Mouse (Mus musculus) thymus, adult 18-20 months (tissue): ENCODE measurements around the gene Atp13a4.
A peak's percentile ranks its signal among the peaks of the same experiment; 100 is the strongest.

Experiments
- DNase-seq, 2 experiments: peaks; one replicate each; pipeline ENCODE4 v3.0.0; 2022; ENCODE audit warnings: mixed read lengths in 2 of 2

Atp13a4 gene

DNA sequence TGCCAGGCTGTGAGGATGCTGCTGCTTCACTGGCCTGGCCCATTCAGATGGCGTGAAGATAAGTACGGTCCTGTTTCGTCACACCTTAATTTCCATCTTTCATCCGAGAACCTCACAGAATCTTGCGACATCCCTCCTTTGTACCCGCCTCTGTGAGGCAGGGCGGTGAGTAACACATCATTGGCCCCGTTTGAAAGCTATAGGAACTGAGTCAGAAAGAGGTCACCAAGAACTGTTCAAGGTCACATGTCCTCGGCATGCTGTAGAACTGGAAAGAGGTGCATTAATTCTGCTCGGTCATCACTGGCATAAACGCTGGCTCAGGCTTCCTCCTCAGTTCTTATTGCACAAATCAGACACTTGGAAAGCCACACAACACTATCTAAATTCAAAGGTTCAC lies at the start of gene Atp13a4:
Gene Atp13a4, minus strand, starts transcription at position 36 of the 400 bp plus-strand sequence.
- no peak for DNase-seq

DNA sequence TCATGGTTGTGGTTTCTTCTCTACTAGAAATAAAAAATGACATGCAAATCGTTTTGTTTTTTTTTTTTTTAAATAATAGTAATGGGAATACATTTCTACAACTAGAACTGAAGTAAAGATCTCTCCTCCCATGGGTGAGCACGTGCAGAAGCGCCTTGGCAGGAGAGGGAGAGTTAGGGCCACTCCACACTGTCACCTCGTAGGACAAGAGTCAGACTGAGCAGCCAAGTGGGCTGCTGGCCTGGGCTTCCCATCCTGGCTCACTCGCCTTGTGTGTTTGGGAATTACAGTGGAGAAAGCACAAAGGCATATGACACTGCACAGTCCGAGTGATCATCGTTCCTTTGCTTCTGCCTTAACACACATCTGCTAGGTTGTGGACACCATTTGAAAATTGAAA lies 47.5 kb upstream of the Atp13a4 start:
- no peak for DNase-seq

DNA sequence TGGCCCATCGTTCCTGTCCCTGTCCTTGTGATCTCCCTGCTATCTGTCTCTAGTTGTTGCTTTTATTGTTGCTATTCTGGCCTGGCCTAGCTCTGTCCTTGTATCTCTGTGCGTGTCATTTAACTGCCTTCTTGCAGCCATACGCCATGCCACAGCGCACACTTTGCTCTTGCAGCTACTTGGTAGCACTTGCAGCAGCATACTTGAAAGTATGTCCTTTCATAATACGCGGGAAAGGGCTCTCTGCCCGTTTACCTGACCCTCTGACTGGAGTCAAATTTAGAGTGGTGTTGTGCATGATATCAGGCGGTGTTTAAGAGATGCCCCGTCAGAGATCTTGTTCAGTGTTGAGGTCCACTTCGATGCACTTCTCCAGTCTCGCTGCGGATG lies 35.1 kb upstream of the Atp13a4 start:
- peak in 1 of 2 experiments; percentile 4 for DNase-seq

DNA sequence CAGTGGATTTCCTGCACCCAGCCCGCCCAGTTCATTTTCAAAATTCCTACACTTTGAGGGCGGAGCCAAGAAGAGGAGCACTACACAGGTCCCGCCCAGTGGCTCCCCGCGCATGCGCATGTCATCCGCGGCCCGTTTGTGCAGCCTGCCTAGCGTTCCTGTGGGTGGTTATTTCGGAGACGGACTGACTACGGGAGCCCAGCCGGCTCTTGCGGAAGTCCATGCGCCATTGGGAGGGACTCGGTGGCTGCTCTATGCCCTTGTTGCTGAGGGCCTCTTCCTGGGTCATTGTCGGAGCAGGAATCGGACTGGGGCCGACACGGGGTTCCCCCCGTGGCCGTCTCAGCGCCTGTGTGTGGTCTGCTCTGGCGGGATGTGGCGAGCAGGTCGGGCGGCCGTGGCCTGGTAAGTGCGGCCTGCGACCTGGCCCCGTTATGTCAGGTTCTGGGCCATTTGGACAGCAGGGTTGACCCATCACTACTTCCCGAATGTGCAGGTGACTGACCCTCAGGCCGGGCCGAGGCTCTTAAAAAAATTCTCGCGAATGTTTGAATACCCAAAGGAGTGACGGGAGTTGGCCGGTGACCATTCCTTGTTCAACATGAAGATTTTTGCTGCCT lies 34.6 kb upstream of the Atp13a4 start, which contains the start of gene Opa1:
Gene Opa1, plus strand, starts transcription at position 168 of the 620 bp plus-strand sequence.
- peak; percentile 89 to 91 for DNase-seq

DNA sequence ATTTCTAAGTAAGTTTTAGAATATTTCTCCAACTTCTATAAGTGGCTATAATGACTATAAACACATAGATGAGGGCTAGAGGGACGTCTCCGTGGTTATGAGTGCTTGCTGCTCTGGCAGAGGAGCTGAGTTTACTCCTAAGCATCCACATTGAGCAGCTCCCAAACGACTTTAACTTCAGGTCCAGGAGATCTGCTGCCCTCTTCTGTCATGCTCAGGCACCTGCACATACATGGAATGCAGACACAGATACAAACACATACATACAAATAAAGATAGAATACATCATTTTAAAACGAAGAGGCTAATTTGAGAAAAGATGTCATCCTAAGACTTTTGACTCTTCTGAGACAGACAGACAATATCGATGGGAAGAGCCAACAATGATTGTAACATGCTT lies 31.0 kb upstream of the Atp13a4 start:
- no peak for DNase-seq

DNA sequence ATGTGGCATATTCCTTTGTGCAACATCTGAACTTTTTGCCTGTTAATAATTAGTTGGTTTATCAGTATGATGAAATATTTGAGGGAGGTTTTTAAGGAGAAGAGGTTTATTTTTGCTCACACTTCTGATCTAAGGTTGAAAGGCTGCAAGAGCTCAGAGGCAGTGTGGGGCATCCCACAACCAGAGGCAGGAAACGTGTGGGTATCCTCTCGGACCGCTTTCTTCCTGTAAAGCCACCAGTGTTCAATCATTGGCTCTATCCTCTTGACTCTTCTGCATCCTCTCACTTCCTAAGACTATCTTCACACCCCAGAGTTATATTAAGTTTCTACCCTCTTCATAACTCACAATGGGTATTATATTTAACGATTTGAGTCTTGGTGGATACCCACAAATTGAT lies 29.3 kb upstream of the Atp13a4 start:
- no peak for DNase-seq

DNA sequence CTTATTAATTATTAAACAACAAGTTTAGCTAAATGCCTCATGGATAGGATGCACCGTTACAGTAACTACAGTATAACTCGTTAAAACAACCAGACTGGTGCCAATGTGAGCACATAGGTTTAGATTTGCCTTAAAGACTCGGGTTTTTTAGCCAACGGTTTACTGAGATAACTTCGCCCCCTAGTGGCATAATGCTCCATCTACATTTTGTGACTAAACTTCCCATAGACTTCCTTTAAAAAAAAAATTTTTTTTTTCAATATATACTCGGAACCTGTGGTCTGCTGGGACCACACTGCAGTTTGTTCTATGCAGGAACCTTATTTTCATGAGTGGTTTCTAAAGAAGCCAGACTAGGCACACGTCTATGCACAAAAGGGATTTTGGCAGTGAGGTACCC lies 16.2 kb upstream of the Atp13a4 start:
- DNase-seq: no peak

DNA sequence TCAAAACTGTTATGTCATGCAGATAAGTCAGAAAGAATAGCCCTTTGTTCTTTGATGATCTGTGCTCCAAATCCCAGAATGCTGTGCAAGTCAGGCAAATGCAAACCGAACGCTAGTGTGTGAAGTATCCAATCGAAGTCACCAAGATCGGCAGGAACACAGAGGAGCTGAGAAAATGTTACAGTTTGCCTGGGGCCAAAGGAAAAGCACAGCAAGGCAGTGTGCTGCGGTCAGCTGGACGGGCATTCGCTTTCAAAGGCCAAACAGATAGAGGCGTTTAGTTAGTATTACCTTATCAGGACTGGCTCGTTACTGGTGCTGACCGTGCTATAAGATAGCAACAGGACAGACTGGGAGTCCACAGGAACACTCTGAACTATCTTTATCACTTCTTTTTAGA lies 15.8 kb upstream of the Atp13a4 start:
- DNase-seq: no peak

DNA sequence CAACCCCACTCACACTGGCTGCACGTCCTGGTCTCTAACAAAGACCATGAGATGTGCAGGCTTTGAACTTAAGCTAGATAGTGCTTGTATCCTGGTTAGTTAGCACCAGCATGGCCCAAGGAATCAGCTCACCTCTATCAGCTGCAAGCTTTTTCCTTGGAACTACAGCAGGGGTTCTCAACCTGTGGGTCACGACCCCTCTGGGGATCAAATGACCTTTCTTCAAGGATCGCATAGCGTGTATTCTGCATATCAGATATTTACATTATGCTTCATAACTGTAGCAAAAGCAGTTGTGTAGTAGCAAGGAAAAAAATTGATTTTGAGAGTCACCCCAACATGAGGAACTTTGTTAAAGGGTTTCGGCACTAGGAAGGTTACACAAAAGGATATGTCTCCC lies 15.0 kb upstream of the Atp13a4 start:
- no peak for DNase-seq

DNA sequence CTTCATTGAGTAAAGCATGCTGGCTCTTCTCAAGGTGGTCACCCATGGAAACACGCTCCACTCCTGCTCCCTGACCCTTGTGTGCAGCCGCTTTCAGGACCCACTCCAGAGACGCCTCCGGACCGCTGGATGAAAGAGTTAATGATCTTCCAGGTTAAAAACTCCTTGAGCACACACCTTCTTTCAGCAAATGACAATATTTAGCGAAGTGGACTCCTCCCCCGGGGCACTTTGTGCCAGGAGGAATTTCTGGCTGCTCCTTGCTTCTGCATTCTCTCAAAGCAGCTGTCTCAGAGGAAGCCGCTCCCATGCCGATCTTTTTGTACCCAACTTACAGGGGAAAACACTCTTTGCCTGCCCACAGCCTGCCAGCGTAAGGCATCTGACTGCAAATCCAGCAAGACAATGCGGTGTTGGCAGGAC lies 3.4 kb downstream of the Atp13a4 start:
- DNase-seq: no peak

DNA sequence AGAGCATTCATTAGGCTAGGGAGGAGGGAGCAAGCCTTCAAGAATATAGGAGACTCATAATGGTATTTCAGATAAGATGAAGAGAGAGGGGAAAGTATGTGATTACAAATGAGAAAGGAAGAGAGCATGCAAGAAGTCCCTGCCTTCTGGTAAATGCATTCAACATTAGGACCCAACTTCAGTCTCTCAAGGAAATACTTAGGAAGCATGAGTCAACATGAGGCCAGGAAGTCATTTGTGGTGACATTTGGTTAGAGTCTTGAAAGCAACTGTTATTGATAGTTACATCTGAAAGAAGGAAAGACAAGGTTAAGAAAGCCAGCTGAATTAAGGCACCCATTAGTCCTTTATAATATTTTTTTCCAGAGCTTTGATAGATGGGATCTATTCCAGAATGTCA lies 4.8 kb downstream of the Atp13a4 start:
- DNase-seq: no peak

DNA sequence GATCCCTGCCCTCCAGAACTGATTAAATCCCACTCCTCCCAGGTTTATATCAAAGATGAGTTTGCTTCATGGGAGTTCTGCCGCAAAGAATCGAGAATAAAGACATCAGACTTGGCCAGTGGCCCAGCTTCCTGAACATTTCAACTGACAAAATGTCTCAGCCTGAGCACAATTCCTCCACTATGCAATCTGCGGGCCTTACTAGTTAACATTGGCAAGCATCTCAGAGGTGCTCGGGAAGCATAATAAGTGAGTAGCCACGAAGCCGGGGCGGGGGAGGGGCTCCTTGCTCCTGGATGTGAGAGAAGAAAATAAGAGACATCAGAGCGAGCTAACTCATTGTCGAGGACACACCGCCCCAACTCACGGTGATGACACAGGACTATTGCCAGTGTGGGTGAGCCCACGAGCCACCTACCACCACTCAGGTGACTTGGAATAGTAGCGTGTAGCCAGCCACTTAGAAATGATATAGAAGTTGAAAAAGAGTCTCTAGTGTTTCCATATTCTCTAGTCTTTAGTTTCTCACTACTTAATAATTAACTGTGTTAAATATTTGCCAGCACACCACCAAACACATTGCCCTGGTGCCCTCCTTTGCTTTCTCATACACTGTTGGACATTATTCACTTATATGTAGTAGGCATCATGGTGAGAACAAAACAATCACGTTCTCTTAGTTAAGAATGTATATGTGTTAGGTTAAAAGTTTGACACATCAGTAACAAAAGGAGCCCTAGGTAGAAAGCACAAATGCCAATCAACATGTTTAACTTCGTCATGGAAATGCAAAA lies 8.1 kb downstream of the Atp13a4 start:
- DNase-seq: no peak

DNA sequence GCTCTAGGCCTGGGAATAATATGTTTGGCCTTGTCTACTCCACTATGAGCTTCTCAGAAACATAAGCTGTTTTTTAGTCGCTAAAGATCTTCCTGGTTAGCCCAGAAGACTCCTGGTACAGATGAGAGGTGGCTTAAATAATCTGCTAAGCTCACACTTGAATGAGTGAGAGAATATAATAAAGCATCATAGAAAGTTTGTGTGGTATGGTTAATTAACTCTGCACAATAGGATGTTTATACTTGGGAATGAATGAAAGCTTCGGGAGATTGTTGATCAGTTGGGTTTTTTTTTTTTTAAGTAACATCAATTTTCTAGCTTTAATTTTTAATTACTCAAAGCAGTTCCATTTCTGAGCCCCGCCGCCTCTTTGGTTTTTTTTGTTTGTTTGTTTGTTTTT lies 8.8 kb downstream of the Atp13a4 start:
- no peak for DNase-seq

DNA sequence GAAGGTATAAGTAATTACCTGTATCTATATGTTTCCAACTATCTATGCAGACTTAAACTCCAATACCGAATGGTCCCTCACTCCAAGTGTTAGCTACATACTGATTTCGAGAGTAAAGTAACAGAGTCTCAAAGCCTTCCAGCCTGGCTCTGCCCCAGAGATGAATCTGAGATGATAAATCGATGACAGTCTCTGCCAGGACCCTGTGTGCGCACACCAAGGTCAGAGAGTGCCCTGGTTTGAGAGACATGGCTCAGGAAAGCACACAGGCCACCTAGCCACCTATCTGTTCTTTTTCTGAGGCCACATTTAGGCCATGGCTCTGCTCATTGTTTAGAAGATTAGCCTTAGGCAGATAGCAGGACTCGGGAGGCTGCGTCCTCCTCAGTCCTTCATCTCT lies 11.0 kb downstream of the Atp13a4 start:
- DNase-seq: no peak

DNA sequence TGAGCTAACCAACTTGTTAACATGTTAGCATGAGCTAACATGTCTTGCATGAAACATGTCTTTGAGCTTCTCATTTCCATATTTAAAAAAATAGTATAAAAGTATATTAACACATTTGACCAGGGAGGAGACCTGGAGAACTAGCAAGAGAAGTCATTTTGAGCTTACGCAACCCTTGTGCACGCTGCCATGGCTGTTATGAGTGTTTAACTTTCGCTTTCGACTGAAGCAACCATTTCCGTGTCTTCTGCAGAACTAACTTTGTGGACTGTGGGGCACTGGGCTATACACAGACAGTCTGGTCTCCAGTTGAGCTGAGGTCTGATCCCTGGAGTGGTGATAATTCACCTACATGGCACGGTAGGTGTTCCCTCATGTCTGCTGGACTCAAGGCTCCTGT lies 17.6 kb downstream of the Atp13a4 start:
- no peak for DNase-seq

DNA sequence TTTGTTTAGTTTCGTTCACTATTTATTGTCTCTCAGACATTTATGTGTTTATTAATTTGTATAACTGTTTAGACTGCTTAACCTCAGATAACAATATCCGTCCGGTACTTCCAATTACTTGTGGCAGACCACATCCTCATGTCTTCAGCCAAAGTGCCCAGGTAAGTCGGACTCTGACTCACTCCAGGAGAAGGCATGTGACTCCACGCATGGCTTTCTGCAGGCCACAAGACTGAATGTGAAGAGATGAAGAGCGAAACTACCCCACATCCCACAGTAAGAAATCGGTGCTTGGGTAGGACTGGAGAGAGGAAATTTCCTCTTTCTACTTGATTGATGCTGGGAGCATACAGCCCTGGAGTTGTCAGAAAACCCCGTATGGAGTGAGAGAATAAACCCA lies 18.1 kb downstream of the Atp13a4 start:
- no peak for DNase-seq

DNA sequence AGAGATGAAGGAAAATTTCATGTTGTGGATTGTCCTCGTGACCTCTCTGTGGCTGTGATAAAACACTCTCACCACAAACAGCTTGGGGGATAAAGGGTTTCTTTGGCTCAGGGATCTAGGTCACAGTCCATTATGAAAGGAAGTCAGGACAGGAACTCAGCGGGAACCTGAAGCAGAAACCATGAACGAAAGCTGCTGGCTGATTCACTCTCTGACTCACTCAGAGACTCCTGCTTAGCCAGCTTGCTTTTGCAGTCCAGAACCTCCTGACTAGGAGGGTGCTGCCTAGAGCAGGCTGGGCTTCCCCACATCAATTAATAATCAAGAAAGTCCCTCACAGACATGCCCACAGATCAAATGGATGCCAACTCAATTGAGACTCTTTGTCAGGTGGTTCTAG lies 32.2 kb downstream of the Atp13a4 start:
- DNase-seq: no peak

DNA sequence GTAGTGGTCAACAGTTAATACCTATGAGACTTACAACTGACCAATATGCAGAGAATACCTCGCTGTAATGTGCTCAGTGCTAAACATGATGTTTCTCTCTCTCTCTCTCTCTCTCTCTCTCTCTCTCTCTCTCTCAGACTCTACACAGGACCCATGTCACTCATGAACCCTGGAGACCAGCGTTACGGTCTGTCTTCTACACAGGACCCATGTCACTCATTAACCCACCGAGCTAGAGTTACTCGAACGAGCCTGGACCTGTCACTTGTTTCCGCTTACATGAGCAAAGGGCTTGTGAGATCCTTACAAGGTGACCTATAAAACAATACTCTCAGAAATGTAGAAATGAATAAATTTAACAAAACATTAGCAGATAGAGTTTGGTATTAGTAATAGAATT lies 33.9 kb downstream of the Atp13a4 start:
- no peak for DNase-seq

DNA sequence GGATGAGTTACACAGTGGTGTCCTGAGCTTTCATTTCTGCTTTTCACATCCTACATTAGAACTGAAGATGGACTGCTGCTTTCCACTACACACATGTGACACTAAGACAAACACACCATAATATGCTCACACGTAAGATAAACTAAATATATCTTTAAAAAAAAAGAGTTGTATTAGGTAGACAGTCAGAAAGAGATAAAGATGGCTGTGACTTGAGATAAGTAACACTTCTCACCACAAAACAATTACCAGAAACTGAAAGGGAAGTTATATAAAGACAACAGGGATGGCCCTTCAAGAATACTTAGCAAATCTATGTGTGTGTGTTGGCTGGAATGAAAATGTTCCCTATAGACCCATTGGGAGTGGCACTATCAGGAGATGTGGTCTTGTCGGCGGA lies 34.8 kb downstream of the Atp13a4 start:
- DNase-seq: no peak

DNA sequence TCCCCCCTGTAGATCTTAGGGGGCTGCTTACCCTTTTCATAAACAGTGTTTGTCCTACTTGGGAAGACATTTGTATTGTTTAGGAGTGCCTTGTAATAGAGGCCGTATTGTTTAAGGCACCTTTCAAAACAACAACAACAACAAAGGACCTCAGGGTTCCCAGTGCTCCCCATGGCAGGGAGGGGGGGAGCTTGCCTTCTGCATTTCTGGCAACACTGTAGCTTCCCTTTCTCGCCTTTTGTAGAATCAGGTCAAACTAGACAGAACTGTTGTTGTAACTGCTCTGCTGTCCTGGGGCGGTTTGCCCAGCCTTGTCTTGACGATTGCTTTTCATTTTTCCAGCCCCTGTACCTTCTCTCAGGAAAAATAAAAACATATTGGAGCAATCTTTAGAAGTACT lies 40.0 kb downstream of the Atp13a4 start:
- no peak for DNase-seq

DNA sequence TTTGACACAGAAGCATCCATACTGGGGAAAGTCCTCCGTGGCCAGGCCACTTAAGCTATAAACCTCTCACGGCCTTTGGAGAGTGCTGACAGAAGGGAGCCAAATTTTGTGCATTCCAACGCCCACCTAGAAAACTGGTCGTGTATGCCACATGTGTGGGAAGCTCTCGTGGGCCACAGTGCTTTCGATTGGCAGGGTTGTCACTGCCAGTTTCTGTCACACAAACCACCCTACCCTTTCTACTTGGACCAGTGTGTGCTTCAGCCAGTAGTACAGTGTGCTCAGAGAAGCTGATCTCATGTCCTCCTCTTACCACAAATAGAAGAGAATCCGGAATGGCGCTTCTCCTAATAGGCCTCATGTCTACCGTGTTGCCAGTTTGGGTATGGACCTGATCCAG lies 40.5 kb downstream of the Atp13a4 start:
- no peak for DNase-seq

DNA sequence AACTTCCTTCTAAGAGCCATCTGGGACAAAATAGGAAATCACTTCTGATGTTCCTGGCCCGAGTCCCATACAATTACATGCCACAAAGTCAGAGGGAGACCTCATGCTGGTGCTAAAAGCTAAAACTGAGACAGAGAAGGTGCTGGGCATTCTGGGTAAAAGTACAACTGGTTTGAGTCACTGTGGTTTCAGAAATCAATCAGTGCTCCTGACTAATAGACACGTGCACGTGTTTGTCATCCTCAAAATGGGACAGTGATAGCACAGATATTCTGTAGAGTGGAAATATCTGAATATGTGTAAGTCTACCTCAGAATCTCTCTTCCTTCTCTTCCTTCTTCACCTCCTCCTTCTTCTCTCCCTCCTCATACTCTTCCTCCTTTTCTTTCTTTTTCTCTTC lies 53.6 kb downstream of the Atp13a4 start:
- no peak for DNase-seq

DNA sequence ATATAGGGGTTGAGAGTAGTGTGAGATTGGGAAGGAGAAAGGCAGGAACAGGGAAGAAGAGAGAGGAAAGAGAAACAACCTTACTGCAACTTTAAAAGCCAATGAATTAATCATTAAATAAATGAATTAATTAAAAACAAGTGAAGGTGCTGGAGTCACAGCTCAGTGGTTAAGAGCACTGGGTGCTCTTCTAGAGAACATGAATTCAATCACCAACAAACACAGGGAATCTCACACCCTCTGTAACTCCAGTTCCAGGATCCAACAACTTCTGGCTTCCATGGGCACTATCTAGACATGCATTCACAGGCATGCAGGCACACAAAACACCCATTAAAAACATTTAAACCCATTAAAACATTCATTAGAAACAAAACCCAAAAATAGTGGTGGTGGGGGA lies 63.2 kb downstream of the Atp13a4 start:
- no peak for DNase-seq

DNA sequence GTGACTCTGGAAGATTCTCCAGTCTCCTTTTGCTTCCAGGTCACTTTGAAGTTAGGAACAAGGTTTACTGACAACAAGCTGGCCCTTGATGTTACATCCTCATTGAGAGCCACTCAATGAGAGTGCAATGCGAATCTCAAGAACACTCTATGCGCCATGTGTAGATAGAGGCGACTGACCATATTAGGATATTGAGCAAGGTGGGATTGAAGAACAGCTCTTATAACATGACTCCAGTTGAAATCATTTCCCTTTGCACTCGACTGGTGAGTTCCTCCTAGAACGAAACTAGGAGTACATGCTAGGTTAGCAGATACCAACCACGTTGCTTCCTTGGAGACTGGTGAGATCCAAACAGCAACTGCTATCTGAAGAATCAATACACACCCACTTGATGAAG lies 64.3 kb downstream of the Atp13a4 start:
- no peak for DNase-seq

DNA sequence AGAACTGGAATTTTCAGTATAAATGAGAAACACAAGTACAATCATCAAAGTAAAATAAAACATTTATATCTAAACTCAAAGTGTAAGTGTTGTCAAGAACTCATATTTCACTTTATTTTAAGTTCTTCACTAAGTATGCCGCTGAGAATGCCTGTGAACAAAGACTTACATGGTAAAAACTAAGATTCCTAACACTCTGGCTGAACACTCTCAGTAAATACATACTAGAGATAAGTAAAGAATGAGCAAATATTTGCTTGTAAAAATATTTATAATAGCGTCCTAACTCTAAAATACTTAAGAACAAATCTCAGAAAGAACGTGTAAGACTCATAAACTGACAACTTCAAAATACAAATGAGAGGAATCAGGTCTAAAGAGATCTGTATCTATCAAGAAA lies 80.9 kb downstream of the Atp13a4 start:
- no peak for DNase-seq
